Mouse (Mus musculus) CD8-positive naive resting alpha-beta T cell, adult 57 days (primary cell): Measurements from ENCODE around the gene Ercc2. TPM values are rescaled to one million over a fixed set of nuclear protein-coding genes. Genes with fewer than 3 reads are reported as not detected.

ENCODE experiments used
- total RNA-seq: library from RNA; stranded (reverse); gene quantifications from one replicate; pipeline ENCODE4 v1.2.4, GENCODE M21; 2023

Gene Ercc2
- total RNA-seq, result 83.7 TPM

GRCm38 (mm10) chr7:19381377-19382165, at the start of gene Ercc2:
Gene Ercc2, plus strand, starts transcription at chr7:19382010.

GRCm38 (mm10) chr7:19344237-19344847, 37.5 kb upstream of the Ercc2 start, which contains the start of gene Ercc1:
Gene Ercc1, plus strand, starts transcription at chr7:19344778.

GRCm38 (mm10) chr7:19359299-19359891, 22.4 kb upstream of the Ercc2 start, which contains the start of the genes Cd3eap and Ppp1r13l:
Gene Cd3eap, minus strand, starts transcription at chr7:19359483.
Gene Ppp1r13l, plus strand, starts transcription at chr7:19359749.

GRCm38 (mm10) chr7:19403731-19404296, 22.0 kb downstream of the Ercc2 start, which contains the start of gene Klc3:
Gene Klc3, minus strand, starts transcription at chr7:19404104.

GRCm38 (mm10) chr7:19404476-19404875, 22.7 kb downstream of the Ercc2 start, which contains the start of gene Ckm:
Gene Ckm, plus strand, starts transcription at chr7:19404776.

Other genes with a start within 250 kb of the Ercc2 start
- gene Qpctl, start 232.7 kb upstream of the Ercc2 start, total RNA-seq, result 11.3 TPM
- 88.9 TPM for gene Snrpd2, start 232.3 kb upstream of the Ercc2 start, total RNA-seq
- gene Gipr, start 215.9 kb upstream of the Ercc2 start, total RNA-seq, result not detected
- 15.5 TPM for gene Eml2, start 205.6 kb upstream of the Ercc2 start, total RNA-seq
- not detected for gene Gpr4, start 169.5 kb upstream of the Ercc2 start, total RNA-seq
- 51.9 TPM for gene Opa3, start 153.7 kb upstream of the Ercc2 start, total RNA-seq
- 296 TPM for gene Vasp, start 110.2 kb upstream of the Ercc2 start, total RNA-seq
- gene Ppm1n, start 101.9 kb upstream of the Ercc2 start, total RNA-seq, result 2.3 TPM
- gene Rtn2, start 99.4 kb upstream of the Ercc2 start, total RNA-seq, result not detected
- 1,017 TPM for gene Fosb, start 72.0 kb upstream of the Ercc2 start, total RNA-seq
- 65.9 TPM for gene Ercc1, start 37.2 kb upstream of the Ercc2 start, total RNA-seq
- 12.8 TPM for gene Cd3eap, start 22.5 kb upstream of the Ercc2 start, total RNA-seq
- gene Ppp1r13l, start 22.3 kb upstream of the Ercc2 start, total RNA-seq, result 1.6 TPM
- 3.6 TPM for gene Klc3, start 22.1 kb downstream of the Ercc2 start, total RNA-seq
- not detected for gene Ckm, start 22.8 kb downstream of the Ercc2 start, total RNA-seq
- gene Mark4, start 76.8 kb downstream of the Ercc2 start, total RNA-seq, result 26.6 TPM
- not detected for gene Exoc3l2, start 81.3 kb downstream of the Ercc2 start, total RNA-seq
- 3.8 TPM for gene Bloc1s3, start 126.4 kb downstream of the Ercc2 start, total RNA-seq
- 24.3 TPM for gene Trappc6a, start 126.4 kb downstream of the Ercc2 start, total RNA-seq
- gene Nkpd1, start 135.8 kb downstream of the Ercc2 start, total RNA-seq, result not detected
- gene Ppp1r37, start 181.1 kb downstream of the Ercc2 start, total RNA-seq, result 51.4 TPM
- gene Zfp296, start 195.3 kb downstream of the Ercc2 start, total RNA-seq, result 2.4 TPM
- gene Gemin7, start 195.6 kb downstream of the Ercc2 start, total RNA-seq, result 48.1 TPM
- gene Clasrp, start 222.5 kb downstream of the Ercc2 start, total RNA-seq, result 87.8 TPM
- 44.9 TPM for gene Relb, start 247.4 kb downstream of the Ercc2 start, total RNA-seq